Mouse (Mus musculus) hindbrain, embryonic 14.5 days (tissue): Measurements from ENCODE around the gene Fam171b. TPM values are rescaled to one million over a fixed set of nuclear protein-coding genes. Genes with fewer than 3 reads are reported as not detected.

ENCODE experiments used
- ATAC-seq: fragments of 200-750 bp; cut with Nextera tagmentation; 2 replicates; pipeline ENCODE4 v1.8.0; 2017; ENCODE audit warnings: moderate number of reproducible peaks, mild to moderate bottlenecking, moderate TSS enrichment, moderate library complexity; ENCODE audit not compliant: low FRiP score
- DNase-seq: peaks from one replicate; pipeline ENCODE4 v3.0.0-alpha.2; 2015; ENCODE audit warnings: low spot score
- H3K27ac ChIP-seq: fragments of 300-500 bp; sonication (generic); 2 replicates; pipeline ENCODE4 v1.5.1; 2014; ENCODE audit warnings: mild to moderate bottlenecking, moderate library complexity
- H3K27me3 ChIP-seq: fragments of 300-500 bp; sonication (generic); 2 replicates; pipeline ENCODE4 v1.6.1; 2014; ENCODE audit warnings: mild to moderate bottlenecking, low read length, mixed read lengths; ENCODE audit not compliant: control insufficient read depth, insufficient read depth
- H3K36me3 ChIP-seq: fragments of 300-500 bp; sonication (generic); replicated peaks from 2 replicates; pipeline ENCODE4 v1.6.1; 2014; ENCODE audit not compliant: control insufficient read depth, insufficient read depth
- H3K4me1 ChIP-seq: fragments of 300-500 bp; sonication (generic); replicated peaks from 2 replicates; pipeline ENCODE4 v1.6.1; 2014; ENCODE audit warnings: antibody characterized with exemption, low read length, mixed read lengths; ENCODE audit not compliant: control insufficient read depth, insufficient read depth
- H3K4me2 ChIP-seq: fragments of 300-500 bp; sonication (generic); replicated peaks from 2 replicates; pipeline ENCODE4 v1.6.1; 2014; ENCODE audit warnings: mild to moderate bottlenecking, moderate library complexity
- H3K4me3 ChIP-seq: fragments of 300-500 bp; sonication (generic); replicated peaks from 2 replicates; pipeline ENCODE4 v1.5.1; 2014; ENCODE audit warnings: mild to moderate bottlenecking, low read length
- H3K9ac ChIP-seq: fragments of 300-500 bp; sonication (generic); 2 replicates; pipeline ENCODE4 v1.6.1; 2014
- H3K9me3 ChIP-seq: fragments of 300-500 bp; sonication (generic); 2 replicates; pipeline ENCODE4 v1.6.1; 2016; ENCODE audit warnings: low read length; ENCODE audit not compliant: control insufficient read depth
- WGBS: fragments of 180-500 bp; shearing (Covaris S2); extraction: QIAGEN DNeasy Blood & Tissue Kit; methylation state at CpG from one replicate; pipeline ENCODE4 v1.1.7; 2014; 5-methylcytosine and 5-hydroxymethylcytosine counted together
- polyA plus RNA-seq: library from polyadenylated mRNA; unstranded; fragments of >200 nt; fragmentation: Nextera tagmentation; extraction: Ambion mirVana; gene quantifications from 2 replicates; pipeline ENCODE4 v1.2.1, GENCODE M21; 2014

The Fam171b gene
- polyA plus RNA-seq, 1 experiment from 2014 or later, result 85.7 TPM

DNA sequence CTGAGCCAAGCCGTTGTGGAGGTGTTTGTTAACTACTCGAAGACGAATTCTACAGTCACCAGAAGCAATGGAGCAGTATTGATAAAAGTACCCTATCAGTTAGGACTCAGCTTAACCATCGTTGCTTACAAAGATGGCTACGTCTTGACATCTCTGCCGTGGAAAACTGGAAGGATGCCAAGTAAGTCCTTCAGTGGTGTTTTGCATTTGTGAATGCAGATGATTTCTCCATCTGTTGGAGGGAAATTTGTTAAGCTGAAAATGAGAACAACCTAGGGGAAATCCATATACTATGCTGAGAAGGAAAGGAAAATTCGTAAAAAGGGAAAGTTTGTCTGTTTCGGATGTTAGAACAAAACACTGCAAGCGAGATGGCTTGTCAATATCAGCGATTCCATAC is 41.0 kb downstream of the Fam171b start:
- no peak overlapping the region for H3K4me3 ChIP-seq
- no peak overlapping the region for H3K9ac ChIP-seq
- no peaks in the 10 kb centered on the region for H3K4me1 ChIP-seq
- ATAC-seq, result no peak
- 82% methylated on average over 10 of the region's 10 CpGs for WGBS
- H3K4me2 ChIP-seq, result no peak overlapping the region
- no peak overlapping the region for H3K27ac ChIP-seq
- DNase-seq, result no peak
- H3K9me3 ChIP-seq, result no peaks in the 10 kb centered on the region
- peaks cover 11% of the 10 kb centered on the region; the same call in 1 of the 2 replicates for H3K36me3 ChIP-seq
- no peaks in the 10 kb centered on the region for H3K27me3 ChIP-seq

DNA sequence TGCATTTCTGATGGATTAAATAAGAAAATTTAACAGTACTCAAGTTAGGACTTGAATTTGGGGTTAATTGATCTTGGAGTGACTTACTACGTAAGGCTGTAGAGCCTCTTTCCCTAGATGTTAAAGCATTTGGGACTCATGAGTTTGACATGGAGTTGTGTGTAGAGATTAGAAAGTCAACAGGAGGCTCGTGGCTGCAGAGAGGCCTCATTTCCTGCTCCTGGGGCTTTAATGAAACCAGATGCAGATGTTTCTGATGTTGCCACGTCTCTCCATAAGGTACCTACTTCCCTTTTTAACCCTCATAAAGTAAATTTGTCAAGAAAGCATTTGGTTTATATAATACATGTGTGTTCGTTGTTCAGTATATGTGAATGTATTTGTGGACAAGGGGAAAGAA is 43.8 kb downstream of the Fam171b start:
- Histone ChIP-seq H3K36me3 (peaks cover 26% of the 10 kb centered on the region), H3K27me3 (no peaks in the 10 kb centered on the region), H3K9ac (no peak overlapping the region), H3K4me2 (no peak overlapping the region), H3K27ac (no peak overlapping the region), H3K4me3 (no peak overlapping the region), H3K9me3 (no peaks in the 10 kb centered on the region), H3K4me1 (no peaks in the 10 kb centered on the region)
- ATAC-seq (no peak), DNase-seq (no peak)
- 80% methylated on average over 4 of the region's 4 CpGs for WGBS

GRCm38 (mm10) chr2:83883850-83884420 is 71.5 kb downstream of the Fam171b start:
- H3K27ac ChIP-seq, result no peak overlapping the region
- no peak overlapping the region for H3K4me2 ChIP-seq
- H3K36me3 ChIP-seq, result peaks cover 28% of the 10 kb centered on the region
- H3K9ac ChIP-seq, result no peak overlapping the region
- H3K27me3 ChIP-seq, result no peaks in the 10 kb centered on the region
- H3K4me3 ChIP-seq, result no peak overlapping the region
- ATAC-seq (no peak), DNase-seq (no peak)
- 87% methylated on average over 6 of the region's 6 CpGs for WGBS
- H3K4me1 ChIP-seq, result no peaks in the 10 kb centered on the region
- H3K9me3 ChIP-seq, result no peaks in the 10 kb centered on the region

- no peak for ATAC-seq
- DNase-seq, result no peak
- Histone ChIP-seq H3K4me1 (no peaks in the 10 kb centered on the region), H3K27me3 (no peaks in the 10 kb centered on the region), H3K4me2 (no peak overlapping the region), H3K27ac (no peak overlapping the region), H3K9me3 (no peaks in the 10 kb centered on the region), H3K4me3 (no peak overlapping the region), H3K9ac (no peak overlapping the region), H3K36me3 (no peaks in the 10 kb centered on the region)
- WGBS, result 95% methylated on average over 2 of the region's 2 CpGs
Measured at GRCm38 (mm10) chr2:83893701-83894100, 81.3 kb downstream of the Fam171b start.

- H3K4me2 ChIP-seq, result no peak overlapping the region
- no peaks in the 10 kb centered on the region for H3K9me3 ChIP-seq
- no peak overlapping the region for H3K27ac ChIP-seq
- no peak for DNase-seq
- no peaks in the 10 kb centered on the region for H3K27me3 ChIP-seq
- ATAC-seq, result no peak
- WGBS, result 81% methylated on average over 2 of the region's 2 CpGs
- no peak overlapping the region for H3K9ac ChIP-seq
- H3K4me1 ChIP-seq, result no peaks in the 10 kb centered on the region
- no peaks in the 10 kb centered on the region for H3K36me3 ChIP-seq
- H3K4me3 ChIP-seq, result no peak overlapping the region
Measured at GRCm38 (mm10) chr2:83901896-83902540, 89.6 kb downstream of the Fam171b start.

- ATAC-seq, result no peak
Measured at GRCm38 (mm10) chr2:83929478-83930088, 117.1 kb downstream of the Fam171b start.

More at GRCm38 (mm10) chr2:83929478-83930088, 117.1 kb downstream of the Fam171b start:
- H3K27ac ChIP-seq, result no peak overlapping the region
- no peak overlapping the region for H3K4me2 ChIP-seq
- WGBS, result 64% methylated on average over 2 of the region's 2 CpGs
- H3K9me3 ChIP-seq, result no peaks in the 10 kb centered on the region
- no peak for DNase-seq
- no peak overlapping the region for H3K4me3 ChIP-seq
- H3K36me3 ChIP-seq, result no peaks in the 10 kb centered on the region
- no peaks in the 10 kb centered on the region for H3K4me1 ChIP-seq
- no peak overlapping the region for H3K9ac ChIP-seq
- no peaks in the 10 kb centered on the region for H3K27me3 ChIP-seq

Other genes with a start within 250 kb of the Fam171b start
- gene Zc3h15, start 168.2 kb upstream of the Fam171b start, polyA plus RNA-seq, result 159 and 168 TPM in 2 replicates
- 35.3 and 36.7 TPM in 2 replicates for gene Itgav, start 88.2 kb upstream of the Fam171b start, polyA plus RNA-seq
- not detected in 2 replicates for gene Zswim2, start 128.6 kb downstream of the Fam171b start, polyA plus RNA-seq
- gene Gm13698, start 143.1 kb downstream of the Fam171b start, polyA plus RNA-seq, result not detected in 2 replicates
- not detected in 2 replicates for gene Gm13693, start 148.9 kb downstream of the Fam171b start, polyA plus RNA-seq
- gene Gm13695, start 154.7 kb downstream of the Fam171b start, polyA plus RNA-seq, result not detected in 2 replicates
- not detected in 2 replicates for gene Gm13696, start 160.5 kb downstream of the Fam171b start, polyA plus RNA-seq
- gene Gm13694, start 166.3 kb downstream of the Fam171b start, polyA plus RNA-seq, result not detected in 2 replicates
- gene Gm13697, start 172.1 kb downstream of the Fam171b start, polyA plus RNA-seq, result not detected in 2 replicates
- gene Gm13691, start 177.9 kb downstream of the Fam171b start, polyA plus RNA-seq, result not detected in 2 replicates